Mouse (Mus musculus): ENCODE measurements around the gene Mvb12a. TPM values are rescaled to one million over a fixed set of nuclear protein-coding genes. Genes with fewer than 3 reads are reported as not detected.
A peak's percentile ranks its signal among the peaks of the same experiment; 100 is the strongest.

The Mvb12a gene
- polyA plus RNA-seq, 1 experiment, result 61.5 TPM

- H3K36me3 ChIP-seq (ENCODE audit: control insufficient read depth, insufficient read depth), result no peaks in the 10 kb centered on the region
Observed at GRCm38 (mm10) chr8:71554644-71555043, 11.9 kb downstream of the Mvb12a start.

GRCm38 (mm10) chr8:71558071-71558957 lies 15.6 kb downstream of the Mvb12a start, which contains the start of gene Tmem221:
Gene Tmem221 (minus strand): TSS chr8:71558871.
- TF ChIP-seq CEBPB (IDR thresholded peaks at IDR 0.05; ENCODE audit: insufficient read depth, poor library complexity, severe bottlenecking) (no peak), E2F4 (IDR thresholded peaks at IDR 0.05; ENCODE audit: insufficient read depth) (no peak), TCF3 (IDR thresholded peaks at IDR 0.05; ENCODE audit: insufficient read length, low read depth) (no peak), MAX (IDR thresholded peaks at IDR 0.05; ENCODE audit: low read depth) (no peak), USF1 (IDR thresholded peaks at IDR 0.05; ENCODE audit: low read depth) (no peak), MYOD1 (IDR thresholded peaks at IDR 0.05; ENCODE audit: control insufficient read depth in 1 of 3, insufficient read length in 2 of 3, low read depth in 2 of 3) (peak in 1 of 3 experiments; percentile 36)
- Histone ChIP-seq H3ac (ENCODE audit: control insufficient read depth, insufficient read length) (no peak within 1 kb of the TSS), H3K4me3 (no peak within 1 kb of the TSS), H3K27me3 (ENCODE audit: control insufficient read depth, insufficient read depth, insufficient read length) (peaks cover 12% of the 10 kb centered on the region), H3K36me3 (ENCODE audit: control insufficient read depth, insufficient read depth) (no peaks in the 10 kb centered on the region), H3K4me2 (ENCODE audit: low read depth) (peak within 1 kb of the TSS; percentile 67), H3K79me2 (ENCODE audit: control insufficient read depth, insufficient read depth) (no peaks in the 10 kb centered on the region)

More at GRCm38 (mm10) chr8:71554644-71555043, 11.9 kb downstream of the Mvb12a start:
- no peak overlapping the region for H3K4me3 ChIP-seq
- no peak overlapping the region for H3K4me2 ChIP-seq (ENCODE audit: low read depth)
- TF ChIP-seq TCF3 (IDR thresholded peaks at IDR 0.05; ENCODE audit: insufficient read length, low read depth), result no peak
- no peak for TF ChIP-seq MYOD1 (IDR thresholded peaks at IDR 0.05; ENCODE audit: control insufficient read depth in 1 of 3, insufficient read length in 2 of 3, low read depth in 2 of 3)
- TF ChIP-seq MAX (IDR thresholded peaks at IDR 0.05; ENCODE audit: low read depth), result no peak
- TF ChIP-seq SRF (IDR thresholded peaks at IDR 0.05; ENCODE audit: control insufficient read depth, insufficient read length, low read depth), result no peak
- no peak for TF ChIP-seq E2F4 (IDR thresholded peaks at IDR 0.05; ENCODE audit: insufficient read depth)
- no peak for TF ChIP-seq POLR2AphosphoS2 (IDR thresholded peaks at IDR 0.05; ENCODE audit: insufficient read length, low read depth)
- no peak for TF ChIP-seq CEBPB (IDR thresholded peaks at IDR 0.05; ENCODE audit: insufficient read depth, poor library complexity, severe bottlenecking)
- no peak for TF ChIP-seq POLR2A (IDR thresholded peaks at IDR 0.05; ENCODE audit: insufficient read length, low read depth)
- TF ChIP-seq TCF12 (IDR thresholded peaks at IDR 0.05; ENCODE audit: insufficient read depth, poor library complexity, severe bottlenecking), result no peak
- no peak for TF ChIP-seq REST (IDR thresholded peaks at IDR 0.05; ENCODE audit: insufficient read depth, insufficient read length)
- H3K79me2 ChIP-seq (ENCODE audit: control insufficient read depth, insufficient read depth), result no peaks in the 10 kb centered on the region
- H3K27me3 ChIP-seq (ENCODE audit: control insufficient read depth, insufficient read depth, insufficient read length), result peaks cover 12% of the 10 kb centered on the region
- no peak overlapping the region for H3ac ChIP-seq (ENCODE audit: control insufficient read depth, insufficient read length)

GRCm38 (mm10) chr8:71558958-71559690 lies 16.4 kb downstream of the Mvb12a start:
- peaks cover 12% of the 10 kb centered on the region for H3K27me3 ChIP-seq (ENCODE audit: control insufficient read depth, insufficient read depth, insufficient read length)
- TF ChIP-seq REST (IDR thresholded peaks at IDR 0.05; ENCODE audit: insufficient read depth, insufficient read length), result no peak
- no peak for TF ChIP-seq CEBPB (IDR thresholded peaks at IDR 0.05; ENCODE audit: insufficient read depth, poor library complexity, severe bottlenecking)
- no peak for TF ChIP-seq TCF12 (IDR thresholded peaks at IDR 0.05; ENCODE audit: insufficient read depth, poor library complexity, severe bottlenecking)
- TF ChIP-seq SRF (IDR thresholded peaks at IDR 0.05; ENCODE audit: control insufficient read depth, insufficient read length, low read depth), result no peak
- TF ChIP-seq MAX (IDR thresholded peaks at IDR 0.05; ENCODE audit: low read depth), result no peak
- TF ChIP-seq MYOG (IDR thresholded peaks at IDR 0.05; ENCODE audit: control insufficient read depth in 1 of 3, insufficient read depth in 1 of 3, insufficient read length in 2 of 3, low read depth in 2 of 3), result no peak
- TF ChIP-seq TCF3 (IDR thresholded peaks at IDR 0.05; ENCODE audit: insufficient read length, low read depth), result no peak
- TF ChIP-seq USF1 (IDR thresholded peaks at IDR 0.05; ENCODE audit: low read depth), result no peak
- TF ChIP-seq POLR2A (IDR thresholded peaks at IDR 0.05; ENCODE audit: insufficient read length, low read depth), result no peak
- no peak for TF ChIP-seq MYOD1 (IDR thresholded peaks at IDR 0.05; ENCODE audit: control insufficient read depth in 1 of 3, insufficient read length in 2 of 3, low read depth in 2 of 3)
- TF ChIP-seq E2F4 (IDR thresholded peaks at IDR 0.05; ENCODE audit: insufficient read depth), result no peak
- no peak for TF ChIP-seq POLR2AphosphoS2 (IDR thresholded peaks at IDR 0.05; ENCODE audit: insufficient read length, low read depth)
- no peak overlapping the region for H3K4me3 ChIP-seq

GRCm38 (mm10) chr8:71560071-71560470 lies 17.3 kb downstream of the Mvb12a start:
- Histone ChIP-seq H3ac (ENCODE audit: control insufficient read depth, insufficient read length) (no peak overlapping the region), H3K4me3 (no peak overlapping the region), H3K27me3 (ENCODE audit: control insufficient read depth, insufficient read depth, insufficient read length) (peaks cover 12% of the 10 kb centered on the region), H3K79me2 (ENCODE audit: control insufficient read depth, insufficient read depth) (no peaks in the 10 kb centered on the region), H3K4me2 (ENCODE audit: low read depth) (no peak overlapping the region), H3K36me3 (ENCODE audit: control insufficient read depth, insufficient read depth) (no peaks in the 10 kb centered on the region)
- TF ChIP-seq MYOG (IDR thresholded peaks at IDR 0.05; ENCODE audit: control insufficient read depth in 1 of 3, insufficient read depth in 1 of 3, insufficient read length in 2 of 3, low read depth in 2 of 3) (no peak), E2F4 (IDR thresholded peaks at IDR 0.05; ENCODE audit: insufficient read depth) (no peak), TCF12 (IDR thresholded peaks at IDR 0.05; ENCODE audit: insufficient read depth, poor library complexity, severe bottlenecking) (no peak), SRF (IDR thresholded peaks at IDR 0.05; ENCODE audit: control insufficient read depth, insufficient read length, low read depth) (no peak), POLR2A (IDR thresholded peaks at IDR 0.05; ENCODE audit: insufficient read length, low read depth) (no peak), POLR2AphosphoS2 (IDR thresholded peaks at IDR 0.05; ENCODE audit: insufficient read length, low read depth) (no peak), MYOD1 (IDR thresholded peaks at IDR 0.05; ENCODE audit: control insufficient read depth in 1 of 3, insufficient read length in 2 of 3, low read depth in 2 of 3) (no peak), REST (IDR thresholded peaks at IDR 0.05; ENCODE audit: insufficient read depth, insufficient read length) (no peak), CEBPB (IDR thresholded peaks at IDR 0.05; ENCODE audit: insufficient read depth, poor library complexity, severe bottlenecking) (no peak), TCF3 (IDR thresholded peaks at IDR 0.05; ENCODE audit: insufficient read length, low read depth) (no peak), MAX (IDR thresholded peaks at IDR 0.05; ENCODE audit: low read depth) (no peak), USF1 (IDR thresholded peaks at IDR 0.05; ENCODE audit: low read depth) (no peak)

More at GRCm38 (mm10) chr8:71558958-71559690, 16.4 kb downstream of the Mvb12a start:
- Histone ChIP-seq H3K36me3 (ENCODE audit: control insufficient read depth, insufficient read depth) (no peaks in the 10 kb centered on the region), H3K4me2 (ENCODE audit: low read depth) (peak overlapping the region; percentile 67), H3ac (ENCODE audit: control insufficient read depth, insufficient read length) (no peak overlapping the region), H3K79me2 (ENCODE audit: control insufficient read depth, insufficient read depth) (no peaks in the 10 kb centered on the region)
